Mouse (Mus musculus) heart, adult 2 months (tissue): ENCODE measurements around the gene Gm428. TPM values are rescaled to one million over a fixed set of nuclear protein-coding genes. Genes with fewer than 3 reads are reported as not detected.
"Not testable (repeated sequence)": the region's sequence is repeated elsewhere in the genome, so short reads cannot be mapped to it uniquely, and the experiment has no call there.

Experiments
- DNase-seq, 2 experiments: peaks; one replicate each; pipeline ENCODE4 v3.0.0; 2021
- H3K27ac ChIP-seq: fragments of 200-600 bp; 2 replicates; pipeline ENCODE4 v1.8.1; 2022
- H3K27me3 ChIP-seq: fragments of 200-500 bp; 2 replicates; pipeline ENCODE4 v1.6.1; 2012; ENCODE audit warnings: mild to moderate bottlenecking, low read length, inconsistent platforms, mixed read lengths; ENCODE audit not compliant: control insufficient read depth, insufficient read depth
- H3K36me3 ChIP-seq: fragments of 200-500 bp; 2 replicates; pipeline ENCODE4 v1.6.1; 2012; ENCODE audit warnings: low read length, inconsistent platforms; ENCODE audit not compliant: control insufficient read depth, insufficient read depth
- H3K4me1 ChIP-seq: fragments of 200-500 bp; 2 replicates; pipeline ENCODE4 v1.6.1; 2011; ENCODE audit warnings: low read length; ENCODE audit not compliant: control insufficient read depth, insufficient read depth
- H3K4me3 ChIP-seq: fragments of 200-600 bp; 2 replicates; pipeline ENCODE4 v1.8.1; 2022
- H3K79me2 ChIP-seq: fragments of 200-500 bp; replicated peaks from 2 replicates; pipeline ENCODE4 v1.6.1; 2012; ENCODE audit warnings: mild to moderate bottlenecking, inconsistent platforms, low read length, moderate library complexity, mixed read lengths; ENCODE audit not compliant: control insufficient read depth, insufficient read depth
- H3K9ac ChIP-seq: fragments of 200-500 bp; 2 replicates; pipeline ENCODE4 v1.6.1; 2012; ENCODE audit warnings: low read depth, mild to moderate bottlenecking, control low read depth, inconsistent platforms, low read length, mixed read lengths
- CTCF ChIP-seq: fragments of 200-600 bp; IDR thresholded peaks from 2 replicates; pipeline ENCODE4 v1.8.1; 2022; ENCODE audit warnings: antibody characterized with exemption, mild to moderate bottlenecking, moderate library complexity
- EP300 ChIP-seq: fragments of 200-500 bp; IDR thresholded peaks from 2 replicates; pipeline ENCODE4 v1.6.1; 2011; ENCODE audit warnings: low read depth, low read length, control low read depth; ENCODE audit not compliant: insufficient read depth
- POLR2A ChIP-seq: fragments of 200-500 bp; IDR thresholded peaks from 2 replicates; pipeline ENCODE4 v1.6.1; 2011; ENCODE audit warnings: mild to moderate bottlenecking, low read depth, low read length, control low read depth; ENCODE audit not compliant: insufficient read depth
- WGBS: fragments of 180-500 bp; shearing (Covaris S2); methylation state at CpG from one replicate; pipeline ENCODE4 v1.1.7; 2018; 5-methylcytosine and 5-hydroxymethylcytosine counted together
- intact Hi-C: fragments of 180-260 bp; cut with DNase I; formaldehyde crosslinking; loops from one replicate; pipeline ENCODE4 v1.15.1; 2025
- long read RNA-seq: library from polyadenylated mRNA; stranded (forward); transcript quantifications from one replicate; pipeline ENCODE4 v2.0.0, GENCODE M21; 2021
- polyA plus RNA-seq: library from polyadenylated mRNA; depleted of rRNA; stranded (reverse); fragments of >200 nt; gene quantifications from 2 replicates; pipeline ENCODE4 v1.2.3, GENCODE M21; 2012; rRNA removed
- total RNA-seq, 2 experiments: library from RNA; stranded (reverse); gene quantifications; 2 replicates each; pipeline ENCODE4 v1.2.3; 2021

The Gm428 gene
- total RNA-seq (not detected), polyA plus RNA-seq (not detected in 2 replicates)
- long read RNA-seq, result 0 reads

GRCm38 (mm10) chr4:73683216-73683615, at the start of gene Gm428:
Gene Gm428, plus strand, starts transcription at chr4:73683516.
- not testable (repeated sequence) for DNase-seq

DNA sequence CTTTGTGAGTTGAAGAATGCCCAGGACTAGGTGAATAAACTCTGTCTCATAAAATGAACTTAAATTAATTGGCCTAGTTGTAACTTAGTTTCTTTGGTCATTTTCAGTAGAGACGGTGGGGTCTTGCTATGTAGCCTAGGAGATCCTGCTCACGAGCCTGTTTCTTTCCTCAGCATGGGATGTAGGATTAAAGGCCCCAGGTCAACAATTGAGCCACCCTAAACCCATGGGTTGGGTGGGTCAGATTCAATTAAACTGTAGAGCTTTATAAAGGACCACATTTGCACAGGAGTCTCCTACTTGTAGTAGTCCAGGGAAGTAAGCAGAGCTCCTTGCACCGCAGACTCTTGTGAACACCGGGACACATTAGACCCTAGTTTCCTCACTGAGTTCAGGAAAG, 45.5 kb upstream of the Gm428 start, which contains the start of gene Gm11236:
Gm11236 (plus strand) TSS at position 301 of the 400 bp plus-strand sequence.
- H3K4me3 ChIP-seq, H3K4me1 ChIP-seq, DNase-seq, H3K27ac ChIP-seq, H3K36me3 ChIP-seq, H3K9ac ChIP-seq, H3K27me3 ChIP-seq, intact Hi-C loops, H3K79me2 ChIP-seq: not testable (repeated sequence)
- whole genome bisulfite sequencing, result no CpG with 5 or more reads among the region's 4 CpGs

More at GRCm38 (mm10) chr4:73683216-73683615, at the start of gene Gm428:
- intact Hi-C loops, H3K79me2 ChIP-seq, H3K27ac ChIP-seq, H3K4me1 ChIP-seq, H3K36me3 ChIP-seq, H3K27me3 ChIP-seq, H3K9ac ChIP-seq, H3K4me3 ChIP-seq: not testable (repeated sequence)
- 76% methylated on average over 2 of the region's 4 CpGs for WGBS

DNA sequence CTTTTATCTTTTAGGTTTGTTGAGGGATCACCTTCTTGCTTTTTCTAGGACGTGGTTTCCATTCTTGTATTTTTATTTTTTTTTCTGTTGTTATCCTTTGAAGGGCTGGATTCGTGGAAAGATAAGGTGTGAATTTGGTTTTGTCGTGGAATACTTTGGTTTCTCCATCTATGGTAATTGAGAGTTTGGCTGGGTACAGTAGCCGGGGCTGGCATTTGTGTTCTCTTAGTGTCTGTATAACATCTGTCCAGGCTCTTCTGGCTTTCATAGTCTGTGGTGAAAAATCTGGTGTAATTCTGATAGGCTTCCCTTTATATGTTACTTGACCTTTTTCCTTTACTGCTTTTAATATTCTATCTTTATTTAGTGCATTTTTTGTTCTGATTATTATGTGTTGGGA, 21.5 kb upstream of the Gm428 start:
- 69% methylated on average over 4 of the region's 4 CpGs for WGBS
- H3K27ac ChIP-seq, result not testable (repeated sequence)
- DNase-seq, result peak in 1 of 2 experiments; percentile 12

GRCm38 (mm10) chr4:73668054-73668453, 15.3 kb upstream of the Gm428 start, which contains the start of gene Gm11239:
Gene Gm11239, plus strand, starts transcription at chr4:73668354.
- H3K27me3 ChIP-seq, DNase-seq, H3K79me2 ChIP-seq, H3K36me3 ChIP-seq, H3K9ac ChIP-seq, H3K4me1 ChIP-seq, H3K4me3 ChIP-seq, intact Hi-C loops, H3K27ac ChIP-seq: not testable (repeated sequence)
- WGBS, result no CpG with 5 or more reads among the region's 4 CpGs

More for the DNA sequence above, 21.5 kb upstream of the Gm428 start:
- H3K79me2 ChIP-seq, H3K4me3 ChIP-seq, intact Hi-C loops, H3K9ac ChIP-seq, H3K36me3 ChIP-seq, H3K4me1 ChIP-seq, H3K27me3 ChIP-seq: not testable (repeated sequence)

DNA sequence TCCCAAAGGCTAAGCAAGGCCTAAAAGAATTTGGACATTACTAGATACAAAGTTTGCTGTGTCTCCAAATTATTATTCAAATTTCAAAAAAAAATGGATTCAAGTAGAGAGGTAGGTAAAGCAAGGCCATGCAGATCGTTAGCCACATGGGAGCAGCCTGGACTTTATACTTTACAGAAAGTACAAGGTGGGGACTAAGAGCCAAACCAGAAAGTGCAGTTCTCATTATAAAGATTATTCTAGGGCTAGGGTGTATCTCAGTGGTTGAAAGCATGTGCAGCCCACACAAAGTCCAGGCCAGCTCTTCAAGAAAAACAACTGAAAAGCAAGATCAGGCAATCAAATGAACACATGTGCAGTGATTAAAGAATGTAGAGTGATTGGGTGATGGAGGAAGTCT, 35.4 kb downstream of the Gm428 start:
- TF ChIP-seq CTCF, result no peak
- TF ChIP-seq POLR2A, result no peak
- no peak for TF ChIP-seq EP300
- Histone ChIP-seq H3K4me3 (no peak overlapping the region), H3K4me1 (no peaks in the 10 kb centered on the region), H3K9ac (no peak overlapping the region), H3K27ac (no peak overlapping the region), H3K79me2 (no peaks in the 10 kb centered on the region), H3K27me3 (no peaks in the 10 kb centered on the region), H3K36me3 (no peaks in the 10 kb centered on the region)
- 74% methylated on average over 1 of the region's 1 CpGs for WGBS
- intact Hi-C loops, result no loop called here
- DNase-seq, result no peak

GRCm38 (mm10) chr4:73719819-73720218, 36.5 kb downstream of the Gm428 start:
- Histone ChIP-seq H3K9ac (no peak overlapping the region), H3K79me2 (no peaks in the 10 kb centered on the region), H3K27me3 (no peaks in the 10 kb centered on the region), H3K4me3 (no peak overlapping the region), H3K27ac (no peak overlapping the region), H3K4me1 (no peaks in the 10 kb centered on the region), H3K36me3 (no peaks in the 10 kb centered on the region)
- TF ChIP-seq POLR2A (no peak), CTCF (no peak), EP300 (no peak)
- intact Hi-C loops, result no loop called here
- DNase-seq, result no peak

Other genes starting within 250 kb of the Gm428 start
- gene Gm11238, start 75.6 kb upstream of the Gm428 start, total RNA-seq, result not detected
- not detected in 2 replicates for gene Gm11238, start 75.6 kb upstream of the Gm428 start, polyA plus RNA-seq
- gene Gm11237, start 60.5 kb upstream of the Gm428 start, total RNA-seq, result not detected
- gene Gm11237, start 60.5 kb upstream of the Gm428 start, polyA plus RNA-seq, result 0.18 TPM in 1 of 2 replicates, not detected in the other
- gene Gm11236, start 45.4 kb upstream of the Gm428 start, total RNA-seq, result not detected
- gene Gm11236, start 45.4 kb upstream of the Gm428 start, polyA plus RNA-seq, result 0.18 TPM in 1 of 2 replicates, not detected in the other
- not detected for gene Gm11239, start 15.2 kb upstream of the Gm428 start, total RNA-seq
- gene Gm11239, start 15.2 kb upstream of the Gm428 start, polyA plus RNA-seq, result not detected in 2 replicates
- under 1 TPM; 0.60 to 0.77 TPM for gene Rasef, start 107.5 kb downstream of the Gm428 start, total RNA-seq
- 0.32 and 0.51 TPM in 2 replicates for gene Rasef, start 107.5 kb downstream of the Gm428 start, polyA plus RNA-seq
- gene Gm11758, start 192.8 kb downstream of the Gm428 start, total RNA-seq, result not detected
- gene Gm11758, start 192.8 kb downstream of the Gm428 start, polyA plus RNA-seq, result not detected in 2 replicates
- gene Gm11757, start 207.6 kb downstream of the Gm428 start, total RNA-seq, result not detected
- not detected in 2 replicates for gene Gm11757, start 207.6 kb downstream of the Gm428 start, polyA plus RNA-seq
- gene Gm13871, start 222.4 kb downstream of the Gm428 start, total RNA-seq, result not detected
- not detected in 2 replicates for gene Gm13871, start 222.4 kb downstream of the Gm428 start, polyA plus RNA-seq
- 1 to 10 TPM; 3.9 to 4.6 TPM for gene Gm11756, start 237.2 kb downstream of the Gm428 start, total RNA-seq
- 2.7 and 4.0 TPM in 2 replicates for gene Gm11756, start 237.2 kb downstream of the Gm428 start, polyA plus RNA-seq